Mouse (Mus musculus): ENCODE data around the gene Cyth3.

Gene Cyth3

GRCm38 (mm10) chr5:143706030-143706821 lies 84.0 kb downstream of the Cyth3 start:
- DNase-seq (ENCODE audit: low spot score), result peak; percentile 60

- DNase-seq (ENCODE audit: low spot score), result no peak
Observed at GRCm38 (mm10) chr5:143706822-143707200, 84.6 kb downstream of the Cyth3 start.

- peak; percentile 87 for DNase-seq (ENCODE audit: low spot score)
Observed at GRCm38 (mm10) chr5:143711326-143711725, 89.1 kb downstream of the Cyth3 start.

GRCm38 (mm10) chr5:143712011-143712800 lies 90.0 kb downstream of the Cyth3 start:
- no peak for DNase-seq (ENCODE audit: low spot score)

- no peak for DNase-seq (ENCODE audit: low spot score)
Observed at GRCm38 (mm10) chr5:143721962-143722361, 99.7 kb downstream of the Cyth3 start.

GRCm38 (mm10) chr5:143730915-143731314 lies 108.7 kb downstream of the Cyth3 start:
- peak; percentile 6 for DNase-seq (ENCODE audit: low spot score)

GRCm38 (mm10) chr5:143731483-143732112 lies 109.4 kb downstream of the Cyth3 start:
- DNase-seq (ENCODE audit: low spot score), result peak; percentile 31

GRCm38 (mm10) chr5:143732180-143732891 lies 110.1 kb downstream of the Cyth3 start, which contains the start of gene Usp42:
Usp42 (minus strand) TSS chr5:143732280.
- peak; percentile 95 for DNase-seq (ENCODE audit: low spot score)

- DNase-seq (ENCODE audit: low spot score), result no peak
Observed at GRCm38 (mm10) chr5:143749630-143750208, 127.5 kb downstream of the Cyth3 start.

GRCm38 (mm10) chr5:143755529-143756141 lies 133.4 kb downstream of the Cyth3 start:
- DNase-seq (ENCODE audit: low spot score), result no peak

GRCm38 (mm10) chr5:143757755-143758443 lies 135.7 kb downstream of the Cyth3 start:
- peak; percentile 75 for DNase-seq (ENCODE audit: low spot score)

- no peak for DNase-seq (ENCODE audit: low spot score)
Observed at GRCm38 (mm10) chr5:143759554-143759953, 137.3 kb downstream of the Cyth3 start.

Data from retina, embryonic 14.5 days (tissue).